Mouse (Mus musculus): Measurements from ENCODE around the gene Ube2i.

GRCm38 (mm10) chr17:25243131-25243780 is 31.2 kb downstream of the Ube2i start:
- TF ChIP-seq GATA1 (IDR thresholded peaks at IDR 0.05; ENCODE audit: borderline replicate concordance, low read length) (no peak), FLI1 (IDR thresholded peaks at IDR 0.05; ENCODE audit: low read length) (no peak)
